Mouse (Mus musculus) urinary bladder, adult 2 months (tissue): Measurements from ENCODE around the gene Gm10300. TPM values are rescaled to one million over a fixed set of nuclear protein-coding genes. Genes with fewer than 3 reads are reported as not detected.

Experiments used
- DNase-seq: peaks from one replicate; pipeline ENCODE4 v3.0.0; 2022; ENCODE audit warnings: low spot score
- polyA plus RNA-seq: library from polyadenylated mRNA; depleted of rRNA; stranded (reverse); fragments of >200 nt; gene quantifications from 2 replicates; pipeline ENCODE4 v1.2.3, GENCODE M21; 2012; rRNA removed

The Gm10300 gene
- polyA plus RNA-seq, 1 experiment = 0.39 TPM

DNA sequence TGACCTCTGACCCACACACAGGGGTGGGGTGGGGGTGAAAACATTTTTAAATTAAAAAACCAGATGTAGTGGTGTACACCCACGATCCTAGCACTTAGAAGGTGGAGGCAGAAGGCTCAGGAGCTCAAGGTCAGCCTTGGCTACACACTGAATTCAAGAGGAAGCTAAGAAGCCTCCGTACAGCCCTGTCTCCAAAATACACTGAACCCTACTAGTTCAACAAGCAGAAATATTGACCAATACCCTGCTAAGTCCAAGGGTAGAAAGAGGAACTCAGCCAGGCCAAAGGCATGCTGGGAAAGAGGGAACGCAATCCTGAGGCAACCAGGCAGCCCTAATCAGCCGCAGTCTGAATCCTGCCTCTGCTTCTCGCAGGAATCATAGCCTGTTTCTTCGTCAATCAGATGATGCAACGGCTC, 3.8 kb downstream of the Gm10300 start:
- no peak for DNase-seq

DNA sequence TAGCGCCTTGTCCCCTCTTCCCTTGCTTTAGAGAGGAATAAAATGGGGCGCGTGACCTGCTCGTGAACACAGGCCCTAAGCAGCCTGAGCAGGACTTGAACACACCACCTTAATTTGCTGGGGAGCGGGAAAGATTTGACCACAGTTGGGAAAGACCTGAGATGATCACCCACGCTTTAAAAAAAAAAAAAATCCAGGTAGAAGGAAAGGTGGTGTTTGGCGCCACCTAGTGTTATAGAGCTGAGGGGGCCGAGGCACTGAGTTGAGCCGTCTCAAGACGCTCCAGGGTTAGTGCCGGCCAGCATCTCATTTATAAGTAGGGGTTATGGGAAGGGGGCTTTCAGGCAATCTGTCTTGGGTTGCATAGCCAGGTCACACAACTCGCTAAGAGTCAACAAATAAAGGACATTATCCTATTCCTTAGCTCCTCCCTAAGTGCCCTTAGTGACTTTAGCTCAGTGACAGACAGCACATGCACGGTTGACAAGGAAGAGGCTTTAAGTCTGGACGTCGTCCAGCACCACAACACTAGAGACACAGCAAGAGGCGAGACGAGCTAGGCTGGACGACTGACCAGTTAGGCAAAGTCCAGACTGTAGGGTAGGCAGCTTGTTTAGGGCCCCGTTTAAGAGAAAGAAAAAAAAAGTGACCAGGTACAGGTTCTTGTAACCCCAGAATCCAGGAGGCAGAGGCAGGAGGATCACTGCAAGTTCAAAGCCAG, 5.2 kb downstream of the Gm10300 start:
- DNase-seq = no peak

DNA sequence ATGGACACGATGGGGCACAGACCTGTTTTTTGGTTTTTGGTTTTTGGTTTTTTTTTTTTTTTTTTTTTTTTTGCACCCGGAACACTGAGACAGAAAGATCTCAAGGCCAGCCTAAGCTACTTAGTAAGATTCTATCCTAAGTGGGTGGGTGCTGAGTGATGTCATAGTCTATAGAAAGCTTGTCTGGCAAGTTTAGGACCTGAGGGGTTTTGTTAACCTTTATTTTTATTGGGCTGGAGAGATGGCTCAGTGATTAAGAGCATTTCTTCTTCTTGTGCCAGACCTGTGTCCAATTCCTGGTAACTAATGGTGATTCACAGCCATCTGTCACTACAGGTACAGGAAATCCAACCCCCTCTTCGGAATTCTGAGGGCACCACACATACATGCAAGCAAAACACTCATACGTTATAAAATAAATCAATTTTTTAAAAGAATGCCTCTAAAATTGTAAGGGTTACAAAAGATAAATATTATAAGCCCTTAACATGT, 6.0 kb downstream of the Gm10300 start:
- no peak for DNase-seq

DNA sequence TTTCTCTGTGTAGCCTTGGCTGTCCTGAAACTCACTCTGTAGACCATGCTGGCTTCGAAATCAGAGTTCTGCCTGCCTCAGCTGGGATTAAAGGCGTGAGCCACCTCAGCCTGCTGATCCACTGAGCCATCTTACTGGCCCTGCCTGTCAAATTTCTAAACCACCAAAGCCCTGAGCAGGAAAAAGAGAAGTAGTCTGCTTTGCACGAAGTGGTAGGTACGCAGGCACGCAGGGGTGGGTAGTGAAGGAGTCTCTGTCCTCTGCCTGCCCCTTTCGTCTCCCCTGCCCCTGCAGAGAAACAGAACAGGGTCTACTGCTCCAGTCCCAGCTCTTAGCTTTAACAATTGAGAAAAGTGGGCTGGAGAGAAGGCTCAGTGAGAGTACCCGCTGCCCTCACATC, 10.6 kb downstream of the Gm10300 start:
- DNase-seq = no peak

DNA sequence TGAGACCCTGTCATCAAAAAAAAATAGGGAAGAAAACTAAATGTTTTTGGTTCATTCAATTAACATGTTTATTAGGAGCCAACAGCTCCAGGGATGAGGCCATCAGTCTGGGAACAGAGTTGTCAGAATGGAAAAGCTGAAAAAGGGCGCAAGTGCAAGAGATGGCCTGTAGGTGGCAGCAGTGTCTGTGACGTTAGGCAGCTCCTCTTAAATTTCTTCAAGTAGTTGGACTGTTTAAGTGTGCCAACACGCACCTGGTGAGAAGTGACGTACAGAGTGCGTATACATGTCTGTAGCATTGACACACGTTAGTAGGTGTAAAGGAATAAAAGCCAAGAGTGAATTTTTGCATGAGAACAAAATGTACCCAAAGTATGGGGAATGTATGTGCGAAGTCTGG, 14.4 kb downstream of the Gm10300 start:
- DNase-seq = no peak

DNA sequence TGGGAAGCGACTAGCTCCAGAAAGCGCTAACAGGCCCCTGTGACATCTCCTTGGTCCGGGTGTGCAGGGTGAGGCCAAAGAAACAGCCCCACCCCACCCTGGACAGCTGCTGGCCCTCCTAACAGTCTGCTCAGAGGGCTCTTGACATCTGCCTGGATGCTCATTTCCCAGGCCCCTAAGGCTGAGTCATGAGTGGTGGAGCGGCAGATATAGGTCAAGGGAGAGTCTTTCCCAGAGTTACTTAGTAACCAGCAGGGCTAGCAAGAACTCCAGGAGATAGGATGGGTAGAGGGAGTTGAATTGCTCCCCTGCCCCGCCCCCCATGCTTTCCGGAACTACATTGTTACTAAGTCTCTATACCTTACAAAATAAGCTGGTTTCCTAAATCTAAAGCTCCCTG, 18.6 kb downstream of the Gm10300 start:
- no peak for DNase-seq

DNA sequence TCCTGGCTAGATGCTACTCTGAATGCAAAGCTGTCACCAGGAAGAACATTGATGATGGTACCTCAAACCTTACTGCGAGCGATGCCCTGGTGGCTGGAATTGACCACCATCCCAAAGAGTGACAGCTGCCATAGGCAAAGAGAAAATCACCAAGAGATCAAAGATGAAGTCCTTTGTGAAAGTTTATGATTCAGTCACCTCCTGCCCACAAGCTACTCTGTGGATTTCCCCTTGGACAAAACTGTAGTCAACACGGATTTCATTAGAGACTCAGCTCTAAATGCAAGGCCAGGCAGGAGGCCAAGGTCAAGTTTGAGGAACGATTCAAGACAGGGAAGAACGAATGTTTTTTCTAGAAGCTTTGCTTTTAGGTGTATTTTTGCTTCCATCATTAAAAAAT, 19.4 kb downstream of the Gm10300 start:
- no peak for DNase-seq

DNA sequence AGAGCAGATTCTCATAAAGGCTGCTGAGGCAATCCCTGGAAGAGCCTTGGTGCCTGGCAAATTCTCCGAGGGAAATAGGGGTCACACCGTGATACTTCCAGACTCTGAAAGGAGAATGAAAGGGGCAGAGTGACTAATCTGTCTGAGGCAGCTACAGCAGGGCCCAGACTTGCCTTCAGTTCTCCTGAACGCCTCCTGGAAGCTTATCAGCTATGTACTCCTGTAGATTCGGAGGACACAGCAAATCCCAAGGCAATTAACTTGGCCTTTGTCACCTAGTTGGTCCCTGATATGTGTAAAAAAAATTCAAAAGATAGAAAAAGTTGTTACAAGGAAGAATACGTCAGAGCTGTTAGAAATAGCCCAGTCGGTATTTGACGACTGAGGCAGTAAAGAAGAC, 20.5 kb downstream of the Gm10300 start:
- DNase-seq = no peak

DNA sequence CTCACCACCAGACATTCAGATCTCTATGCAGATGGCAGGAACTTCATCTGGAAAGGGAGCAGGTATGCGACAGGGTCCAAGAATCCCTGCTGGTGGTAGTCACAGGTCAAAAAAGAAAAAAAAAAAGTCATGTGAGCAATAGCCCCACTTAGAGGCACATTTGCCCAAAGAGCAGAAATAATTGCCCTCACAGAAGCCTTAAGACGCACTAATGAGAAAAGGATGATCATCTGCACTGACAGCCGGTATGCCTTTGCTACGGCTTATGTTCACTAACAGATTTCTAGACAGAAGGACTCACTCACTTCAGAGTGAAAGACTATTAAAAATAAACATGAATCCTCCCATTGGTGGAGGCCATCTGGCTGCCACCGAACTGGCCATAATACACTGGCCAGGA, 25.1 kb downstream of the Gm10300 start:
- no peak for DNase-seq

DNA sequence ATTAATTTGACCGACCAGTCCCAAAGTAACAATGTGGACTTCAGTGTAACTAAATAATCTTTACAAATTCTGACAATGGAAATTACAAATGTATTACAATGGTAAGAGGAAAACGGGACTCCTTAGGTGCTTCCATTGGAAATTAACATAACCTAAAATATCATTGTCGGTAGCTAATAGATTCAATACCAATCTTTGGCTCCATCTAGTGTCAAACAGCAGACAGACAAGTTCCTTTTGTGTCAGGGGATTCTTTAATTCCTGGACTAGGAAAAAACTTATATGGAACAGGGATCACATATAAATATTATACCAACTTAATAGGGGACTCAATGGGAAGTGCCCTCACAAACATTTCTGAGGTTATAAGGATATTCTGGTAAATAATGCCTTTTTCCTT, 26.7 kb downstream of the Gm10300 start:
- DNase-seq = no peak

DNA sequence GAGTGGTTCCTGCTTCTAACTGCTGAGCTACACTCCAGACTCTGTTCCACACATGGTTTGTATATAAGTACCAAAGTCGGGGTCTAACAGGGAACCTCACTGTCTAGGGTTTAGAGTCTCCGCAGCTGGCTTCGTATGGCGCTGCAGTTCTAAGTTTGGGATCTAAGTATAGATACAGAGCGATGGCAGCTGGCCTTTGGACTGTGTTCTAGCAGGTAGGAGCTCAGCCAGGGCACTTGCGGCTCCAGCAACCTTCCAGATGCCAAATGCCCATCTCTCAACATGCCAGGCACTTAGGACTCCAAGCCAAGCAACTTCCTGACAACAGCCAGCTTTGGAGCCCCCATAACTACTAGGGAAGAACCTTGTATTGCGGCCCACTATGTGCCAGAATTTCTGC, 33.7 kb downstream of the Gm10300 start:
- no peak for DNase-seq

DNA sequence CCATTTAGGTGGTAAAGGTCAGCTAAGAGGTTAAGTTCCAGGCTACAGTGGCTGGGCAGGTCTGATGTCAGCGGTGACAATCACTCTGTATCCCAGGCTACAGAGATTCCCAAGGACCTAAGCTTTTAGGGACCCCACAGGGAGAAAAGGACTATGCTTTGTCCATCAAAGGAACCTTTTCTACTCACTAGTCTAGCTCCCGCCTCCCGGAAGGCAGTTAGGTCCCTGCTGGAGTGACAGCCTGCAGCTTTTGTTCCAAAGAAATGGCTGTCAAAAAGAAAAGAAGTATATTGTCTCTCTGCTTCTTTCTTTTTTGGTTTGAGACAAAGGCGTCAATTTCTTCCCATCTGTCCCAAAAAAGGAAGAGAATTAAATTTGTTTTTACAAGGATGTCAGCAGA, 36.7 kb downstream of the Gm10300 start:
- DNase-seq = no peak

DNA sequence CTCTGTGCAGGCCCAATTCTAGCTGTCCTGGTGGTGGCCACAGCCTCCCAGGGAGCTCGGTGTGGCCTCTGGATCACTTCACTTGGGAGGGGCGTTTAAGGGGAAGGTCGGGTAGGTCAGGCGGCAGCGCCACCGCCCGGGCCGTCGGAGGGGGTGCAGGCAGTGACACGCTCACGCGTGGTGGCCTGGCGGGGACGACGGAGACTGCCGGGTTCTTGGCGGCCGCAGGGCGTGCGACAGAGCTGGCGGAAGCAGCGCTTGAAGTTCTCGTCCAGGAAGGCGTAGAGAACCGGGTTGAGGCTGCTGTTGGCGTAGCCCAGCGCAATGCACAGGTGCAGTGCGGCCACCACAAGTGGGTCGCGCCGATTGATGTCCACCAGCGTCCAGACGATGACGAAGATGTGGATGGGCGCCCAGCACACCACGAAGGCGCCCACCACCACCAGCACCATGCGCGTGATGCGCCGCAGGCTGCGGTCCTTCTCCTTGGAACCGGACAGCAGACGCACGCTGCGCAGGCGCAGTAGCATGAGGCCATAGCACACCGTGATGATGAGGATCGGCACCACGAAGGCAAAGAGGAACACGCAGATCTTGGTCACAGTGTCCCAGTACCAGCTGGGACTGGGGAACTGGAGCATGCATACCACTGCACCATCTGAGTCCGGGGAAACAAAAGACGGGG, 39.1 kb downstream of the Gm10300 start:
- DNase-seq = no peak

DNA sequence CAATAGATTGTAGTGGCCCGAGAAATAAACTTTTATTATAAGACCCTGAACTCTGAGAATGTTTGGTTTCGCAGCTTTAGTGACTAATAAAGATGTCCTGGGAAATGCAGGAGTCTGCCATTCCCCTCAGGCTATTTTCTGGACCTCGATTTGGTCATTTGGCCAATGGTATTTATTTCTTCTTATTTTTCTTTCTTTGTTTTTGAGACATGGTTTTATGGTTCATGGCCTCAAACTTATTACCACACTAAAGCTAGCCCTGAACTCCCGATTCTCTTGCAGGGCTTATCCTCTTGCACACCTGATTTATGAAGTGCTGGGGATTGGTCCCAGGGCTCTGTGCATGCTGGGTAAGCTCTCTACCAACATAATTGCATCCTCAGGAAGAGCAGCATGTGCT, 41.8 kb downstream of the Gm10300 start:
- no peak for DNase-seq

DNA sequence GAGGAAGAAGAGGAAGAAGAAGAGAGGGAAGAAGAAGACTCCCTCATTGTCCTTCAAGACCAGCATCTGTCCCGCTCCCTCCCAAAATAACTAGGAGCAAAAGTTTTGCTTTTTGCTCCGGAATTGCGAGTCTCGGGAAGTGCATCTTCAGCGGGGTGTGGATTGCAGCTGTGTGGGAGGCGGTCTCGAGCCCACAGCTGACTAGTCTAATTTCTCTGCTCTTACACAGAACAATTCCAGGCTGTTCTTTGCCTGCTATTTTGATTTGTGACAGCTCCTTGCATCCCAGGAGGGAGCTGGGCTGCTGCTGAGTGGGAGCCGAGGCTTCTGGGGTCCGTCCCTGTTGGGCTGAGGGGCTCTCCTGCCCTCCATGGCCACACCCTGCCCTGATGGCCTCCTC, 45.1 kb downstream of the Gm10300 start:
- no peak for DNase-seq

DNA sequence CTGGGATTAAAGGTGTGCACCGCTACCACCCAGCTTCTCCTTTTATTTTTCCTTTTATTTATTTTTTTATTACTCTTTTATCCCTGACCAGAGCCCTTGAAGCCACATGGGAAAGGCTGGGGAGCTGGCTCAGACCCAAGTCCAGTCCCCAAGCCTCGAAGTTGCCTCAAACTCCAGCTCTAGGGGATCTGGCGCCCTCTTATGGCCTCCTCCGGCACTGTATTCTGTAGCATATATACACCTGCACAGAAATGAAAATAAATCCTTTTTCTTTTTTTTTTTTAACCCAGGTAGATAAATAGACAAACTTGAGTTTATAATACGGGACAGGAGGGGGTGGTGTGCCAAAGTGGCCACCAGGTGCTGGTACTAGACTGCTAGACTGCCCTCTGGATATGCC, 47.2 kb downstream of the Gm10300 start:
- DNase-seq = no peak

DNA sequence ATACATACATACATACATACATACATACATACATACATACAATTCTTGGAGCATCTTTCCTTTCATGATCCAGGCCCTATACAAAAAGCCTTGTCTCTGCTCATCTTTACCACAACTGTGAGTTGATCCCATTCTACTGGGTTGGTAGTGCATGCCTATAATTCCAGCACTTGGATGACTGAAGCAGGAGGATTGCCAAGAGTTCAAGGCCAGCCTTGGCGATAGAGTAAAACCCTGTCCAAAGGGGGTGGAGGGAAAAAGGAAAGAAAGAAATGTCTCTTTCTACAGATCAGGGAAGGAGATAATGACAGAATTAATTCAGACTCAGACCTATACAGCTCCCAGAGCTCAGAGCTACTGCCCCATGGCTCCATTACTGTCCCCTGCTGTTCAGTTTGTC, 48.7 kb downstream of the Gm10300 start:
- DNase-seq = no peak

Other genes with a start within 250 kb of the Gm10300 start
- 73.3 and 73.6 TPM in 2 replicates for gene Ptpru, start 236.4 kb upstream of the Gm10300 start, polyA plus RNA-seq
- gene Mecr, start 231.2 kb upstream of the Gm10300 start, polyA plus RNA-seq = 33.9 and 39.6 TPM in 2 replicates
- gene Srsf4, start 201.1 kb upstream of the Gm10300 start, polyA plus RNA-seq = 48.1 and 60.6 TPM in 2 replicates
- 45.2 and 52.6 TPM in 2 replicates for gene Tmem200b, start 152.9 kb upstream of the Gm10300 start, polyA plus RNA-seq
- gene Epb41, start 624 bp downstream of the Gm10300 start, polyA plus RNA-seq = 61.2 and 66.1 TPM in 2 replicates
- 1.4 and 1.6 TPM in 2 replicates for gene Oprd1, start 69.8 kb downstream of the Gm10300 start, polyA plus RNA-seq
- gene Ythdf2, start 137.6 kb downstream of the Gm10300 start, polyA plus RNA-seq = 22.1 and 22.2 TPM in 2 replicates
- gene Gmeb1, start 186.9 kb downstream of the Gm10300 start, polyA plus RNA-seq = 9.7 and 12.1 TPM in 2 replicates
- 19.4 and 23.4 TPM in 2 replicates for gene Taf12, start 199.7 kb downstream of the Gm10300 start, polyA plus RNA-seq
- gene Rab42, start 228.7 kb downstream of the Gm10300 start, polyA plus RNA-seq = 2.3 and 3.6 TPM in 2 replicates